Mouse (Mus musculus) left cerebral cortex, adult 2 months (tissue): ENCODE measurements at regions not wholly inside any gene's neighbourhood (a gene's known extent, or its start where the extent isn't known, plus 50 kb on each side); places are given as distances from the start of the nearest gene placed in this dataset.
A peak's percentile ranks its signal among the peaks of the same experiment; 100 is the strongest.

Experiments
- DNase-seq, 2 experiments: peaks; one replicate each; pipeline ENCODE4 v3.0.0; 2021 to 2022; ENCODE audit warnings: low spot score in 2 of 2, mixed read lengths in 1 of 2; ENCODE audit errors: extremely low spot score in 1 of 2
- H3K27ac ChIP-seq: fragments of 200-600 bp; 2 replicates; pipeline ENCODE4 v1.8.1; 2022
- H3K4me3 ChIP-seq: fragments of 200-600 bp; 2 replicates; pipeline ENCODE4 v1.8.1; 2022
- CTCF ChIP-seq: fragments of 200-600 bp; IDR thresholded peaks from 2 replicates; pipeline ENCODE4 v1.8.1; 2022; ENCODE audit warnings: antibody characterized with exemption, mild to moderate bottlenecking, moderate library complexity
- intact Hi-C: fragments of 180-260 bp; cut with DNase I; formaldehyde crosslinking; loops from one replicate; pipeline ENCODE4 v1.15.1; 2025

DNA sequence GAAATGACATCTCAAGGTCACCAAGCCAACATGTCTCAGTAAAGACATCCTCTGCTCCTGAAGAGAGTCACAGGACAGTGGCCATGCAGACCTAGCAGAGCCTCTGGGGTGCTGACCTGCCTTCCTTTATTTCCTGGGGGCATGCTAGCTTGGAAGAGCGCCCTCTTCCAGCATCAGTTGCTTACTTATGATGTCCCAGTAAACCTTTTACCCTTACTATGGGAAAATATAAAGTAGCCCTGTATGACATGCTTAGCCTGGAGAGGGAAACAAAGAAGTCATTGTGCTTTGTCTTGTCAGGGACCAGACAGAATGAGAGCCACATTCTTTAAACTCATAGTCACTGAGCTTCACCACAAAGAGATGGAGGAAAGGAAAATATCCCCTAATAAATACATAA lies 82.9 kb downstream of the Postn start:
- Histone ChIP-seq H3K27ac (no peak overlapping the region), H3K4me3 (no peak overlapping the region)
- no peak for DNase-seq
- intact Hi-C loops, result no loop called here
- TF ChIP-seq CTCF, result no peak

DNA sequence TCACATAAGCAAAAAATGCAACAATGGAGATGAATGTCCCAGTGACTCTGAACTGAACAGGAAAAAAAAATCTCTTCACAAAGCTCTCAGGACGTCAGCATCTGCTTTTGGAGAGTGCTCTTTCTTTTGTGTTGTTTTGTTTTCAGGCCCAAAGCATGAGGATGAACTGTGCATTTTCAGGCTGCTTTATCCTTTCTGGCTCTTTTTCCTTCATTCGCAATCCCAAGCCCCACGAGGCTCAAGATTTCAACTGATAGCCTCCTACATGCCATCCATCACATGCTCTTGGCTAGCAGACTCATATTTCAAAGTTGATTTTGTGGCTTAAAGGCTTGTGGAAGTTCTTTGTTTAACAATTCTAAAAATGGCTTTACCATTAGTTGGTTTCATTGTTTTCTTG lies 86.0 kb downstream of the Postn start:
- Histone ChIP-seq H3K27ac (no peak overlapping the region), H3K4me3 (no peak overlapping the region)
- TF ChIP-seq CTCF, result no peak
- intact Hi-C loops, result no loop called here
- DNase-seq, result no peak

DNA sequence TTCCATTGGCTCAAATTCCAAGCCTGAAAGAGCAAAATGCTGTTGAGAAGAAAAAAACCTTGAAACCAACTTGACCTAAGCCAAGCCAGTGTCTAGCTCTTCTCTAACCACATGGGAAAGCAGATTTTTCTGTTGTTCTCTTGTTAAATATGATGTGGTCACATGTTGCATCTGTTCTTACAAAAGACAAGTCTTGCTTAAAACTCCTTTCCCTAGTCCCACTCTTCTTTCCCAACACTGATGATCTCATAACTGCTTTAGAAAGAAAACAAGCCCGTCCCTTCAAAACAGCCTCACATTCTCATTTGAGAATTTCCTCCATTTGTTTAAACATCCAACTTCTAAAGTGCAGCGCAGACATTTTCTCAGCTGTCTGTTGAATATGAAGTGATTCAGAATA lies 96.5 kb downstream of the Postn start:
- no peak for DNase-seq
- intact Hi-C loops, result no loop called here
- TF ChIP-seq CTCF, result no peak
- Histone ChIP-seq H3K27ac (no peak overlapping the region), H3K4me3 (no peak overlapping the region)

DNA sequence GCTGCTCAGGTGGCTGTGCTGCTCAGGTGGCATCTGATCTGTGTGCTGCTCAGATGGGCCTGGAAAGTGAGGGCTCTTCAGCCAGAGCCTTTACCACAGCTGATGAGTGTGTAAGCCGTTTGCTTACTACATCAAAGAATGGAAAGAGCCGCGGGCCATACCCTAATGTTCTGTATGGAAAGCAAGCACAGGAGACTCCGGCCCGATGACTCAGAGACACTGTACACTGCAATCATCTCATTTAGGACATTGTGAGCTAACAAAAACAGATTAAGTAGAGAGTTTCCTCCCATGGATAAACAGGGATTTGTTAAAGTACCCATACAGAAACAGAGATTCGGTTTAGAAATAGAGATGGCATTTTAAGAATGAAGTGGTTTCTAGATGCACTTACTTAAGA lies 100.5 kb downstream of the Postn start:
- no peak overlapping the region for H3K27ac ChIP-seq
- H3K4me3 ChIP-seq, result no peak overlapping the region
- TF ChIP-seq CTCF, result no peak
- intact Hi-C loops, result no loop called here
- no peak for DNase-seq

DNA sequence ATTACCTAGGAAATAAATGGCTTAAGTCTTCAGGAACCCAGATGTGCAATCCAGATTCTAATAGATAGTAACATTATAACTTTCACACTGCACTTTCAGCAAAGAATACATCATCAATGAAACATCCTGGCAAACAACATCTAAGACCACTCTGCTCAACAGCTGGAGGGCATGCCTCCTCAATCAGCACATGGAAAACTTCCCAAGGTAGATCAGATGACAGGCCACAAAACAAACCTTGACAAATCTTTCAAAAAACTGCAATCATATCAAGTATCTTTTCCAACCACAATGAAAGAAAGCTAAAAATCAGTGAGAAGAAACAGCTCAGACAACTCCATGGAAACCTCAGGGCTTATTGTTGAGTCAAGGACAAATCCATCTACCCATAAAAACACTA lies 105.2 kb downstream of the Postn start:
- no peak for TF ChIP-seq CTCF
- DNase-seq, result no peak
- intact Hi-C loops, result no loop called here
- Histone ChIP-seq H3K4me3 (no peak overlapping the region), H3K27ac (no peak overlapping the region)

DNA sequence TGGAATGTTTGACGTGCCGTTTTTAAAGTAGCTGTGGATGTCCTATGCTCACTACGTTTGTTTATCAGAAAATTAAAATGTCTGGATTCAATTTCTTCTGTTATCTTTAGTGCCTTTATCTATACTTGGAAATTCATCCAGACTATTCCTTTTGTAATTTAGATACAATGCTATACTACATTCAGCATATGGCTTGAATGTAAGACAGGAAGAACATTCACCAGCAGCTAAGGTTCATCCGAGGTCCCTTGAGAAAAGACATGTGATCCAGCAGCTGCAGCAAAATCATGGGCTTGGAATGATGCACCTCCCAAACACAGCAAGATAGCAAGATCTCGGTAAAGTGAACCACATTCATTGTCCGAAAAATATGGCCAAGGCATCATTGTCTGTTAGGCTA lies 113.3 kb downstream of the Postn start:
- no peak for TF ChIP-seq CTCF
- Histone ChIP-seq H3K4me3 (no peak overlapping the region), H3K27ac (no peak overlapping the region)
- intact Hi-C loops, result no loop called here
- DNase-seq, result no peak

DNA sequence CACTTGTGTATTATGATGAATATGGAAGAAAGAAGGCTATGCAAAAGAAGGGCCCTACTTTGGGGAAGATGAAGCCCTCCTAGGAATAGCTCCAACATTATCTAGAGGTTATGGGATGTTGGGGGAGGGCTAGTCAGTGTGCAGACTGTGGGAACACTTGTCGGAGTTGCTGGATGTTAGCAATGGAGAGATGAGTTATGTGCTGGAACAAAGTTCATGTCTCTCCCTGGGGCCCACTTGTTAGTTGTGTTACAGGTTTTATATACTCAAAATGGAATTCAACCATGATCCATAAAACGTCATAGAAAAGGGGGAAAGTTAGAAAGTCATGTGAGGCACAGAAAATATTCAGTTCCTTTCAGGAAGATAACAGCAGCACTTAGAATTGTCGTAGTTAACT lies 115.0 kb downstream of the Postn start:
- intact Hi-C loops, result no loop called here
- Histone ChIP-seq H3K27ac (no peak overlapping the region), H3K4me3 (no peak overlapping the region)
- no peak for DNase-seq
- no peak for TF ChIP-seq CTCF

DNA sequence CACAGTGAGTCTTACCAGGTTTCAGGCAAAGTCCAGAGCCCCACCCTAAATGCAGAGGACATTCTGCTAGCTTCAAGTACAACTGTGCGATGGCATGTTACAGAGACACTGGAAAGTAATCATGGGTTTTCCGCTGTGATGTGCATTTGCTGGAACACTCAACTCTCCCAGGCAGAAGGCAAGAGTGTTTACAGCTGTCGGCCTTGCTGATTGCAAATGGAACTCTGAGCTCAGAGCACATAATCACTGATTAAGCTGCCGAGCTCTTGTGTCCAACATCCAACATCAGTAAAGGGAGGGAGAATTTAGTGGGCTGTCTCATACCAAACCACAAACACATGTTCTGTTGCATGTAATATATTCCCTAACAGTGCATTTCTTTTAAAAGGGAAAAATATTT lies 117.1 kb downstream of the Postn start:
- intact Hi-C loops, result no loop called here
- H3K4me3 ChIP-seq, result no peak overlapping the region
- H3K27ac ChIP-seq, result no peak overlapping the region
- no peak for DNase-seq
- no peak for TF ChIP-seq CTCF

DNA sequence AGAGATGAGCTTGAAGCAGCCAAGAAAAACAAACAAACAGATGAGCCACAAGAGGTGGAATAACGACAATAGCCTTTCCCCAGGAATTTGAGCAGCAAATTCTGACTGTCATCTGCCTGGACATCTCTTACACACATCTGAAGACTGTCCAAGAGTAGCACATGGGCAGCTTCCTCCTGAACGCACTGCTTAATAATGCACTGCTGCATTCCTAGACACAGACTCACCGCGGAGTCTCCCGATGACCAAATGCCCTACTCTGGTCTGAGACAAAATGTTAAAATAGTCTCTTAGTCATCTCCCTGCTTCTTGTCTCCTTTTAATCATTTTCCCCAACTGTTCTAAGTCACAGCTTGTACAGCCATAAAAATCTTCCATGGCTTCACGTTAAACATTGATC lies 119.3 kb downstream of the Postn start:
- intact Hi-C loops, result no loop called here
- TF ChIP-seq CTCF, result no peak
- no peak overlapping the region for H3K27ac ChIP-seq
- DNase-seq, result no peak
- H3K4me3 ChIP-seq, result no peak overlapping the region

DNA sequence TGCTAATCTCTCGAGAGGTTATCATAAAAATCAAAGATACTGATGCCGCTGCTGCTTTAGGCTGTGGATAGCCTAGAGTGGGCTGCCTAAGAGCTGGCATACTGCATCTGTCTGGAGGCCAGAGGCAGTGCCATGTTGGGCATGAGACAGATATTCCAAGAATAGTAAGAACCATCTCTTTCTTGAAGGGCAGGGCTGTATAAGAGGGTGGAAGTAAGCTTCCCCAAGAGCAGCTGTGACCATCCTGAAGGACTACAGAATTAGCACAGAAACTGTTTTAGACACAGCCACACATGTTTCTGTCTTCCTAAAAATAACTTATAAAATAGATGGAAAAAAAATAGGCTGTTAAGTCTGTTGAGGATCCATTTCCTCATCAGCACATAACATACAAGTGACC lies 126.4 kb downstream of the Postn start:
- Histone ChIP-seq H3K27ac (no peak overlapping the region), H3K4me3 (no peak overlapping the region)
- TF ChIP-seq CTCF, result no peak
- intact Hi-C loops, result no loop called here
- no peak for DNase-seq

DNA sequence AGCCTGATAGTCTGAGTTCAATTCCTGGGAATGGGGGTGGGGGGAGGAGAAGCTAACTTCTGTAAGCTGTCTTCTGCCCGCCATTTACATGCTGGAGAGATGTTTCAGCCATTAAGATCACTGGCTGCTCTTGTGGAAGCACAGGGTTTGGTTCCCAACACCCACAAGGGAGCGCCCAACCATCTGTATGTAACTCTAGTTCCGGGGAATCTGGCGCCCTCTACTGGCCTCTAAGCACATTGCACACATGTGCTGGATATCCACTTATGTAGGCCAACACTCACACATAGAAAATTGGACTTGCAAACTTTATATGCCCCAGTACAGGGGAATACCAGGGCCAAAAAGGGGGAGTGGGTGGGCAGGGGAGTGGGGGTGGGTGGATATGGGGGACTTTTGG lies 126.9 kb downstream of the Postn start:
- no peak for DNase-seq

DNA sequence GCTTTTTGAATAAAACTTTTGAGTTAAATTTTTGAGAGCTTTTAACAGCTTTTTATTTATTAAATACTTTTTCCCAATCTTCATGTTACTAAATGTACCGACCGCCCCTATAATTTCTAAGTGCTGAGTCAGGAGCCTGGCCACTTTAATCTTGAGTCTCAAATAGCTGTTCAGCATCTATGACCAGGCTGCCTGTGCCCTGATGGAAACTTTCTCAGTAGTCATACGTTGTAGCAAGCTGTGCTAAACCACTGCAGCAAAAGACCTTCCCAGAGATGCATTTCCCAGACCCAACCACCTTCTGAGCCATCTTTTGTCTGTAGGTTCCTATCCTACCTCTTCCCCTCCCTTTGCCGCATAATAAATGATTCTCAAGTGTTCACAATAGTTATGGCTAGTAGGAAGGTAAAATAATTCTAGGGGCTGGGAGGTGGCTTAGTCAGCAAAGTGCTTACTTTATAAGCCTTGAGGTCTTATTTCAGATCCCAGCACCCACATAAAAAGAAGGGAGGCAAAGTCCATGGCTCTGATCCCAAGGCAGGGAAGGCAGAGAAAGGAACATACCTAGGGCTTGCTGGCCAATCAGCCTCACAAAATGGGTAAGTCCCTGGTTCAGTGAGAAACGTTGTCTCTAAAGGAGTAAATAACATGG lies 129.5 kb downstream of the Postn start:
- TF ChIP-seq CTCF, result no peak
- Histone ChIP-seq H3K27ac (no peak overlapping the region), H3K4me3 (no peak overlapping the region)
- no peak for DNase-seq
- intact Hi-C loops, result no loop called here

More for the DNA sequence above, 126.9 kb downstream of the Postn start:
- Histone ChIP-seq H3K27ac (no peak overlapping the region), H3K4me3 (no peak overlapping the region)
- peak; percentile 17 for TF ChIP-seq CTCF
- intact Hi-C loops, result no loop called here

DNA sequence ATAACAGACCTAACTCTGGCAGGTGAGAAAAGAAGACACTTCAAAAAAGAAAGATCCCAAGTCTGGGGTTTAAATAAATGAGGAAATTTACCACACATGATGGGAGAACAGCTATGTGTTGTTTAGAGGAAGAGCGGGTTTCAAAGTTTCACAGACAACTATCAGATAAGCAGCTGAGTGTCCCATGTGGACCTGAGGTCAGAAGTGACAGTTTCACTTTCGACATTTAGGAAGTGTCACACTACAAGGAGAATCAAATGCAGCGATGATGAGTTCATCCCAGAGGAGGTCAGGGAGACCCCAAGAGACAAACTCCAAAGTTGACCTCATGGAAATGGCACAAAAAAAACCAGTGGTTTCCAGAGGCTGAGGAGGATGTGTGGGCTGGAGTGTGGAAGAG lies 132.7 kb downstream of the Postn start:
- H3K4me3 ChIP-seq, result no peak overlapping the region
- intact Hi-C loops, result no loop called here
- no peak for TF ChIP-seq CTCF

More for the DNA sequence above, 132.7 kb downstream of the Postn start:
- H3K27ac ChIP-seq, result no peak overlapping the region
- DNase-seq, result no peak
